Mouse (Mus musculus): Measurements from ENCODE around the gene Tmigd1. TPM values are rescaled to one million over a fixed set of nuclear protein-coding genes. Genes with fewer than 3 reads are reported as not detected.
A peak's percentile ranks its signal among the peaks of the same experiment; 100 is the strongest.
"Not testable (repeated sequence)": the region's sequence is repeated elsewhere in the genome, so short reads cannot be mapped to it uniquely, and the experiment has no call there.

The Tmigd1 gene
- polyA plus RNA-seq, 1 experiment from 2014 or later: 0.16 TPM

DNA sequence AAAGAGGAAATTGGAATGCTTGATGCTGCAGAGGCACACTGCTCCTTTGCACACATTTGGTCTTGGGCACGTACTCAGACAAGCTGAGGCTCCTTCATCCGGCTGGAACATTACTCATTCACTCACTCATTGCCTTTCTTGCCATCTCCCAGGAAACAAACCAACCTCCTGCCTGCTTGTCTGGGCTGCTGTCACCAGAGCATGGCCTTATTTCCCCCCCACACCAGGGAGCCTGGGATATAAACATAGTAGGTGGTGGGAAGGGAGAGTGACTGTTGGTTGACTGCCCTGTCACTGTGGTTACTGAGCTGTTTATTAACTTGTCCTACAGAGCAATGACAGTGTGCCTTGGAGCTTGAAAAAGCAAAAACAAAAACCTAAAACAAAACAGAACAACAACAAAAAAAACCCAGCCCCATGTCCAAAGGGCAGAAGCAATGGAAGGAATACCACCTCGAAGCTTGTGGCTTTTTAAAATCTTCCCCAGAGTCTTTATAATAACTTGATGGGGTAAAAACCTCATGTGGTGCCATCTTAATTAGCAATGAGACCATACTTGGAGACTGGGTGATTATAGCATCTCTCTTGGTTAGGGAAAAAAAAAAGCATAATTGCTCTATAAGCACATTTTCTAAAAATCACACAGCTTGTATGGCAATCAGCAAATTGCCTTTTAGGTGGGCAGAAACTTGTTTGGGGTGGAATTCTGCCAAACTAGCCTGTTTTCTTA is 9.5 kb downstream of the Tmigd1 start:
- Histone ChIP-seq H3K36me3 (ENCODE audit: control insufficient read depth, insufficient read depth, low read length) (no peaks in the 10 kb centered on the region), H3K9me3 (ENCODE audit: control insufficient read depth, low read length) (no peaks in the 10 kb centered on the region), H3K9ac (replicated peaks; ENCODE audit: low read length) (no peak overlapping the region), H3K4me1 (ENCODE audit: control insufficient read depth, insufficient read depth, low read length) (no peaks in the 10 kb centered on the region), H3K4me2 (ENCODE audit: low read length) (no peak overlapping the region), H3K4me3 (replicated peaks; ENCODE audit: low read depth, low read length) (no peak overlapping the region), H3K27ac (replicated peaks; ENCODE audit: low read depth, low read length) (peak overlapping the region; percentile 20; the same call in 1 of the 2 replicates), H3K27me3 (ENCODE audit: control insufficient read depth, insufficient read depth, low read length) (no peaks in the 10 kb centered on the region)
- ATAC-seq (ENCODE audit: low FRiP score, low TSS enrichment) (no peak), DNase-seq (peak; percentile 17)
- WGBS: 24% methylated on average over 3 of the region's 3 CpGs

DNA sequence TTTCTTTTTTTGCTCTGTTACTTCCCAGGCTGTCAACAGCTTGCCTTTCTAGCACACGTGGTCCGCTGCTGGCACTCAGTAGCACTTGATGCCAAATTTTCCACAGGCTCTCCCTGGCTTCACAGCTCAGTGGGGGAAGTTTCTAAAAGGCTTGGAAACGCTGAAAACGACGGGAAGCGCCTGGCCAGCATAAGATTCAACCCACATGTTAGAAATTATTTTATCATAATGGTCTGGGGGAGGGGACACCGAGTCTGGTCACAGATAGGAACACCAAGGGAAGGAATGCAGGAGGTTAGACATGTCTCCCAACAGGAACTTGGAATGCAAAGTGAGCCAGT is 10.1 kb downstream of the Tmigd1 start:
- Histone ChIP-seq H3K9me3 (ENCODE audit: control insufficient read depth, low read length) (no peaks in the 10 kb centered on the region), H3K27me3 (ENCODE audit: control insufficient read depth, insufficient read depth, low read length) (no peaks in the 10 kb centered on the region), H3K36me3 (ENCODE audit: control insufficient read depth, insufficient read depth, low read length) (no peaks in the 10 kb centered on the region), H3K9ac (replicated peaks; ENCODE audit: low read length) (no peak overlapping the region), H3K4me1 (ENCODE audit: control insufficient read depth, insufficient read depth, low read length) (no peaks in the 10 kb centered on the region; the same call in 1 of the 2 replicates), H3K4me2 (ENCODE audit: low read length) (no peak overlapping the region), H3K27ac (replicated peaks; ENCODE audit: low read depth, low read length) (no peak overlapping the region), H3K4me3 (replicated peaks; ENCODE audit: low read depth, low read length) (no peak overlapping the region)
- WGBS: 56% methylated on average over 7 of the region's 7 CpGs
- ATAC-seq (ENCODE audit: low FRiP score, low TSS enrichment) (no peak), DNase-seq (peak; percentile 29)

DNA sequence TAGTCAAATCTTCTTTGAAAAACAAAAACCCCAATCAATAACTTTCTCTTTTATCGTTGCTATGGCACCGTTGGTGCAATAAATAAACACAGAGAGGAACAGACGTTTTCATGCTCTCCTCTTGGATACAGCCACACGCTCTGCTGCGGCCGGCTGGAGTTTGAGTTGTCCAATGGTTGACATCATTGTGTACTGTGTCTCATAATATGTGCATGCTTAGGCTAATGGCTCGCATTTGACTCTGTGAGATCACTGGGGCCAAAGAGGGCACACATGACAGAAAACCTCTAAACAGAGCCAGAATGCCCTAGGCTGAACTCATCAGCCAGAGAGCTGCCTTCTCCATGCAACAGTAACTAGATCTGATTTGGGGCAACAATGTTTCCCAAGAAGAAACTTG is 12.4 kb downstream of the Tmigd1 start:
- ATAC-seq (ENCODE audit: low FRiP score, low TSS enrichment) (no peak), DNase-seq (no peak)
- Histone ChIP-seq H3K27me3 (ENCODE audit: control insufficient read depth, insufficient read depth, low read length) (no peaks in the 10 kb centered on the region), H3K4me3 (replicated peaks; ENCODE audit: low read depth, low read length) (no peak overlapping the region), H3K36me3 (ENCODE audit: control insufficient read depth, insufficient read depth, low read length) (no peaks in the 10 kb centered on the region), H3K9ac (replicated peaks; ENCODE audit: low read length) (no peak overlapping the region), H3K27ac (replicated peaks; ENCODE audit: low read depth, low read length) (no peak overlapping the region), H3K4me2 (ENCODE audit: low read length) (no peak overlapping the region), H3K4me1 (ENCODE audit: control insufficient read depth, insufficient read depth, low read length) (no peaks in the 10 kb centered on the region; the same call in 1 of the 2 replicates), H3K9me3 (ENCODE audit: control insufficient read depth, low read length) (no peaks in the 10 kb centered on the region)
- WGBS: 82% methylated on average over 7 of the region's 7 CpGs

DNA sequence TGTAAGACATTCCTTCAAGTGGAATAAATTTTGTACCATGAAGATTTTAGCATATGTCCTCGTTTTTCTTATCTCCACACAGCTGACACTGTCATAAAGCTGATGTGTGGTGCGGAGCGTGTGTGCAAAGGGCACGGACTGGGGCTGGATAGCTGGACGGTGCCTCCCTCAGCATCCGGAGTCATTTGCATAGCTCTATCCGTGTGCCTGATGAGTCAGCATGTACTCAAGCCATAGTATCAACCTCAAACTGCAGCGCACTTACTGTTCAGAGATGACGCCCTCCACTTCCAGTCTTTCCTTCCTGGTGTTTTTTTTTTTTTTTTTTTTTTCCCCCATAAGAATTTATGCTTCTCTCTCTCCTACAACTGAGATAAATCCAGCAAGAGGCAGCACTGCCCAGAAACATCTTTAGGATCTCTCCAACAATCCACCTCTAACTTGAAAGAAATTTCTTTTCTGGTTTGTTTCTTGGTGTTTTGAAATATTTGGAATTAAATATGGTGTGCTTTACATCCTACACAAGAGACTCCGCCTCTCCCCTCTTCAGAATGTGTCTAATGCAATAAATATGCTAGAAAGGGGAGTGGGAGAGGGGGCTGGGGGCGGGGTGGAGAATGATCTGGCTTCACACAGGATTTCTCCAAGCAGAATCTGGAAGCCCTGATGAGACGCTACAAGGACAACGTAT is 14.7 kb downstream of the Tmigd1 start:
- Histone ChIP-seq H3K4me1 (ENCODE audit: control insufficient read depth, insufficient read depth, low read length) (no peaks in the 10 kb centered on the region; the same call in 1 of the 2 replicates), H3K27me3 (ENCODE audit: control insufficient read depth, insufficient read depth, low read length) (no peaks in the 10 kb centered on the region), H3K4me3 (replicated peaks; ENCODE audit: low read depth, low read length) (no peak overlapping the region), H3K9me3 (ENCODE audit: control insufficient read depth, low read length) (no peaks in the 10 kb centered on the region), H3K4me2 (ENCODE audit: low read length) (no peak overlapping the region), H3K36me3 (ENCODE audit: control insufficient read depth, insufficient read depth, low read length) (no peaks in the 10 kb centered on the region), H3K27ac (replicated peaks; ENCODE audit: low read depth, low read length) (no peak overlapping the region), H3K9ac (replicated peaks; ENCODE audit: low read length) (no peak overlapping the region)
- ATAC-seq (ENCODE audit: low FRiP score, low TSS enrichment) (no peak), DNase-seq (peak; percentile 18)
- 39% methylated on average over 13 of the region's 13 CpGs for WGBS

DNA sequence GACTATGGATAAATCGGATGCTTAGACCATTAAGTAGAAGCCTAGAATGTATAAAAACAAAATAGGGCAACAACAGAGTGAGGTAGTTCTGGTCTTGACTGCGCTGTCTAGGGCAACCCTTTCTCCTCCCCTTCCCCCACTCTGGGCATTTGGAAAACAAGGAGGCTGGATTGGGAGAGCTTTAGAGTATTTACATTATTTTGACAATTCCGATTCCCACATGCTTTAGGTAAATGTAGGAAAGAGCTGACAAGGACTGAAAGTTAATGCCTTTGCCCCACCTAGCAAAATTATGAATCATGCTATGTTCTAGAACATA is 15.2 kb downstream of the Tmigd1 start:
- no peak overlapping the region for H3K4me2 ChIP-seq (ENCODE audit: low read length)
- H3K4me3 ChIP-seq (replicated peaks; ENCODE audit: low read depth, low read length): no peak overlapping the region
- no peaks in the 10 kb centered on the region; the same call in 1 of the 2 replicates for H3K4me1 ChIP-seq (ENCODE audit: control insufficient read depth, insufficient read depth, low read length)
- H3K9ac ChIP-seq (replicated peaks; ENCODE audit: low read length): no peak overlapping the region
- H3K9me3 ChIP-seq (ENCODE audit: control insufficient read depth, low read length): no peaks in the 10 kb centered on the region
- 48% methylated on average over 3 of the region's 3 CpGs for WGBS
- ATAC-seq (ENCODE audit: low FRiP score, low TSS enrichment) (no peak), DNase-seq (peak; percentile 18)
- H3K36me3 ChIP-seq (ENCODE audit: control insufficient read depth, insufficient read depth, low read length): no peaks in the 10 kb centered on the region
- H3K27ac ChIP-seq (replicated peaks; ENCODE audit: low read depth, low read length): no peak overlapping the region
- H3K27me3 ChIP-seq (ENCODE audit: control insufficient read depth, insufficient read depth, low read length): no peaks in the 10 kb centered on the region

DNA sequence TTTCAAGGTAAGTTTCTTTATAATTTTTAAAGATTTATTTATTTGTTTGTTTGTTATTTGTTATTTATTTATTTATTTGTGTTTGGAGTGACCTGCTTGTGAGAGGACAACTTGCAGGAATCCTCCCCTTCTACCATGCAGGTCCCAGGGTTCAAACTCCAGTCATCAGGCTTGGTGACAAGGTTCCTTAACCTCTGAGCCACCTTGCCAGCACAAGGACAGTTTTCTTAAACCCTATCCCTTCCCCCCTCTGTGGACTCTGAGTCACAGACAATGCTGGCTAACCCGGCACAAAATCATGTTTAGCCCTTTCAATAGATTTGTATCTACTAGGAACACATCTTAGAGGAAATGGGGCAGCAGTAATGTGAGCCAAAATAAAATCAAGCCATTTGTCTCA is 18.6 kb downstream of the Tmigd1 start:
- no peaks in the 10 kb centered on the region for H3K27me3 ChIP-seq (ENCODE audit: control insufficient read depth, insufficient read depth, low read length)
- DNase-seq: no peak
- H3K9ac ChIP-seq (replicated peaks; ENCODE audit: low read length): no peak overlapping the region
- H3K36me3 ChIP-seq (ENCODE audit: control insufficient read depth, insufficient read depth, low read length): no peaks in the 10 kb centered on the region
- H3K27ac ChIP-seq (replicated peaks; ENCODE audit: low read depth, low read length): no peak overlapping the region
- WGBS: 61% methylated on average over 1 of the region's 1 CpGs
- no peaks in the 10 kb centered on the region for H3K9me3 ChIP-seq (ENCODE audit: control insufficient read depth, low read length)
- H3K4me2 ChIP-seq (ENCODE audit: low read length): no peak overlapping the region
- no peak overlapping the region for H3K4me3 ChIP-seq (replicated peaks; ENCODE audit: low read depth, low read length)
- no peak for ATAC-seq (ENCODE audit: low FRiP score, low TSS enrichment)
- no peaks in the 10 kb centered on the region; the same call in 1 of the 2 replicates for H3K4me1 ChIP-seq (ENCODE audit: control insufficient read depth, insufficient read depth, low read length)

DNA sequence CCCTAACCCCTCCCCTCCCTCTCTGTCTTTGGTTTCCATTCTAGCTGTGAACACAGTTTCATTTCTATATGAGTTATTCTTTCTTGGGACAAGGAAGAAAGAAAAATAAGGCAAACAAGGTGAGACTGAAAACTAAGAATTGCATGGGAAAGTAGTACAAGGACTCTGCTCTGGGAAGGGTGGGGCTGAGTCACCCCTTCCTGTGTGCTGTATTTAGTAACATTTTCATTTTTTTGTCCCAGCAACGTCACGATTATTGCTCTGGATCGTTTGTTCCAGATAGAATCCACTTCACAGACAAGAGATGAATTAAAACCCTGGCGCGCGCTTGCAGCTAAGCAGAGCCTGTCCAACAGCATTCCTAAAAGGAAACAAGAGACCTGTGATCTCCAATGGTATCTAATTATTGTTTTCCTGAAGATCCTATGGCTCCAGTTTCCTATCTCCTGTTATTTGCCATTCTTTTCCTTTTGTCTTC is 22.8 kb downstream of the Tmigd1 start, which contains the start of gene Blmh:
Blmh (plus strand) TSS at position 51 of the 478 bp plus-strand sequence.
- no peak within 1 kb of the TSS for H3K9ac ChIP-seq (replicated peaks; ENCODE audit: low read length)
- no peak within 1 kb of the TSS for H3K4me2 ChIP-seq (ENCODE audit: low read length)
- no peak within 1 kb of the TSS for H3K4me3 ChIP-seq (replicated peaks; ENCODE audit: low read depth, low read length)
- H3K4me1 ChIP-seq (ENCODE audit: control insufficient read depth, insufficient read depth, low read length): no peaks in the 10 kb centered on the region
- H3K36me3 ChIP-seq (ENCODE audit: control insufficient read depth, insufficient read depth, low read length): no peaks in the 10 kb centered on the region
- H3K27me3 ChIP-seq (ENCODE audit: control insufficient read depth, insufficient read depth, low read length): no peaks in the 10 kb centered on the region
- WGBS: 87% methylated on average over 6 of the region's 6 CpGs
- no peaks in the 10 kb centered on the region for H3K9me3 ChIP-seq (ENCODE audit: control insufficient read depth, low read length)
- ATAC-seq (ENCODE audit: low FRiP score, low TSS enrichment) (no peak), DNase-seq (no peak)
- no peak within 1 kb of the TSS for H3K27ac ChIP-seq (replicated peaks; ENCODE audit: low read depth, low read length)

GRCm38 (mm10) chr11:76928586-76928985 is 26.6 kb downstream of the Tmigd1 start:
- H3K9me3 ChIP-seq (ENCODE audit: control insufficient read depth, low read length); ATAC-seq (ENCODE audit: low FRiP score, low TSS enrichment); H3K4me3 ChIP-seq (replicated peaks; ENCODE audit: low read depth, low read length); H3K27me3 ChIP-seq (ENCODE audit: control insufficient read depth, insufficient read depth, low read length); H3K36me3 ChIP-seq (ENCODE audit: control insufficient read depth, insufficient read depth, low read length); DNase-seq; H3K27ac ChIP-seq (replicated peaks; ENCODE audit: low read depth, low read length); H3K9ac ChIP-seq (replicated peaks; ENCODE audit: low read length); H3K4me1 ChIP-seq (ENCODE audit: control insufficient read depth, insufficient read depth, low read length); H3K4me2 ChIP-seq (ENCODE audit: low read length): not testable (repeated sequence)
- 94% methylated on average over 8 of the region's 8 CpGs for WGBS

- DNase-seq: no peak
- no peak for ATAC-seq (ENCODE audit: low FRiP score, low TSS enrichment)
- Histone ChIP-seq H3K27ac (replicated peaks; ENCODE audit: low read depth, low read length) (no peak overlapping the region), H3K9me3 (ENCODE audit: control insufficient read depth, low read length) (no peaks in the 10 kb centered on the region), H3K36me3 (ENCODE audit: control insufficient read depth, insufficient read depth, low read length) (no peaks in the 10 kb centered on the region), H3K9ac (replicated peaks; ENCODE audit: low read length) (no peak overlapping the region), H3K4me3 (replicated peaks; ENCODE audit: low read depth, low read length) (no peak overlapping the region), H3K27me3 (ENCODE audit: control insufficient read depth, insufficient read depth, low read length) (no peaks in the 10 kb centered on the region), H3K4me2 (ENCODE audit: low read length) (no peak overlapping the region), H3K4me1 (ENCODE audit: control insufficient read depth, insufficient read depth, low read length) (no peaks in the 10 kb centered on the region)
- 61% methylated on average over 3 of the region's 3 CpGs for WGBS
Measured at GRCm38 (mm10) chr11:76933209-76933608, 31.2 kb downstream of the Tmigd1 start.

Measured in midbrain, embryonic 14.5 days (tissue).